Mouse (Mus musculus) hindbrain, embryonic 14.5 days (tissue): ENCODE data around the gene Stk24. TPM values are rescaled to one million over a fixed set of nuclear protein-coding genes. Genes with fewer than 3 reads are reported as not detected.

ENCODE experiments used
- ATAC-seq: fragments of 200-750 bp; cut with Nextera tagmentation; 2 replicates; pipeline ENCODE4 v1.8.0; 2017; ENCODE audit warnings: moderate number of reproducible peaks, mild to moderate bottlenecking, moderate TSS enrichment, moderate library complexity; ENCODE audit not compliant: low FRiP score
- DNase-seq: peaks from one replicate; pipeline ENCODE4 v3.0.0-alpha.2; 2015; ENCODE audit warnings: low spot score
- H3K27ac ChIP-seq: fragments of 300-500 bp; sonication (generic); 2 replicates; pipeline ENCODE4 v1.5.1; 2014; ENCODE audit warnings: mild to moderate bottlenecking, moderate library complexity
- H3K27me3 ChIP-seq: fragments of 300-500 bp; sonication (generic); 2 replicates; pipeline ENCODE4 v1.6.1; 2014; ENCODE audit warnings: mild to moderate bottlenecking, low read length, mixed read lengths; ENCODE audit not compliant: control insufficient read depth, insufficient read depth
- H3K36me3 ChIP-seq: fragments of 300-500 bp; sonication (generic); replicated peaks from 2 replicates; pipeline ENCODE4 v1.6.1; 2014; ENCODE audit not compliant: control insufficient read depth, insufficient read depth
- H3K4me1 ChIP-seq: fragments of 300-500 bp; sonication (generic); replicated peaks from 2 replicates; pipeline ENCODE4 v1.6.1; 2014; ENCODE audit warnings: antibody characterized with exemption, low read length, mixed read lengths; ENCODE audit not compliant: control insufficient read depth, insufficient read depth
- H3K4me2 ChIP-seq: fragments of 300-500 bp; sonication (generic); replicated peaks from 2 replicates; pipeline ENCODE4 v1.6.1; 2014; ENCODE audit warnings: mild to moderate bottlenecking, moderate library complexity
- H3K4me3 ChIP-seq: fragments of 300-500 bp; sonication (generic); replicated peaks from 2 replicates; pipeline ENCODE4 v1.5.1; 2014; ENCODE audit warnings: mild to moderate bottlenecking, low read length
- H3K9ac ChIP-seq: fragments of 300-500 bp; sonication (generic); 2 replicates; pipeline ENCODE4 v1.6.1; 2014
- H3K9me3 ChIP-seq: fragments of 300-500 bp; sonication (generic); 2 replicates; pipeline ENCODE4 v1.6.1; 2016; ENCODE audit warnings: low read length; ENCODE audit not compliant: control insufficient read depth
- WGBS: fragments of 180-500 bp; shearing (Covaris S2); extraction: QIAGEN DNeasy Blood & Tissue Kit; methylation state at CpG from one replicate; pipeline ENCODE4 v1.1.7; 2014; 5-methylcytosine and 5-hydroxymethylcytosine counted together
- polyA plus RNA-seq: library from polyadenylated mRNA; unstranded; fragments of >200 nt; fragmentation: Nextera tagmentation; extraction: Ambion mirVana; gene quantifications from 2 replicates; pipeline ENCODE4 v1.2.1, GENCODE M21; 2014

Gene Stk24
- polyA plus RNA-seq, 1 experiment from 2014 or later, result 23.1 TPM

GRCm38 (mm10) chr14:121239386-121239785 lies 140.4 kb downstream of the Stk24 start:
- ATAC-seq (no peak), DNase-seq (no peak)
- no peaks in the 10 kb centered on the region for H3K27me3 ChIP-seq
- H3K36me3 ChIP-seq, result peaks cover 51% of the 10 kb centered on the region
- H3K4me1 ChIP-seq, result no peaks in the 10 kb centered on the region
- H3K27ac ChIP-seq, result no peak overlapping the region
- H3K4me3 ChIP-seq, result no peak overlapping the region
- H3K4me2 ChIP-seq, result no peak overlapping the region
- no peak overlapping the region for H3K9ac ChIP-seq
- 86% methylated on average over 8 of the region's 8 CpGs for WGBS
- no peaks in the 10 kb centered on the region for H3K9me3 ChIP-seq

GRCm38 (mm10) chr14:121238727-121239126 lies 141.1 kb downstream of the Stk24 start:
- 95% methylated on average over 10 of the region's 10 CpGs for WGBS
- ATAC-seq (no peak), DNase-seq (no peak)
- Histone ChIP-seq H3K4me1 (no peaks in the 10 kb centered on the region), H3K27me3 (no peaks in the 10 kb centered on the region), H3K4me2 (no peak overlapping the region), H3K9me3 (no peaks in the 10 kb centered on the region), H3K9ac (no peak overlapping the region), H3K27ac (no peak overlapping the region), H3K4me3 (no peak overlapping the region), H3K36me3 (peaks cover 51% of the 10 kb centered on the region)

DNA sequence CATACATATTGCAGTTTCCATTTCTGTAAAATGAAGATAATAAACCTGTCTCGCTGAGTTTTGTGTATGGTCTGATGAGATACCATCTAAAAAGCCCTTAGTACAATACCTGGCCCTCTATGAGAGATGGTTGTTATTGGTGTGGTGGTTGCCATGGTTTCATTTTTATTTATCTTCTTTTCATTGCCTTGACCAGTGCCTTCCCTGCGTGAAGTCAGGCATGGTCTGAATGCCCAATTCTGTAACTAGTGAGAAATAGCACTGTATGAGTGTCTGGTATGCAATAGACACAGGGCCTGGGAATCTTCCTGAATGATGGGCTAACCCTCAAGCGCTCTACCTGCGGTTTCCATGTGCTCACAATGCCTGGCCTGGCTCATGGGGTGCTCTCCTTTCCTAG lies 143.1 kb downstream of the Stk24 start:
- Histone ChIP-seq H3K4me2 (no peak overlapping the region), H3K27me3 (no peaks in the 10 kb centered on the region), H3K4me3 (no peak overlapping the region), H3K9me3 (no peaks in the 10 kb centered on the region), H3K4me1 (no peaks in the 10 kb centered on the region), H3K9ac (no peak overlapping the region), H3K36me3 (peaks cover 54% of the 10 kb centered on the region), H3K27ac (no peak overlapping the region)
- no peak for DNase-seq
- ATAC-seq, result no peak
- whole genome bisulfite sequencing, result 68% methylated on average over 4 of the region's 4 CpGs

Other genes with a start within 250 kb of the Stk24 start
- not detected in 2 replicates for gene Slc15a1, start 125.2 kb upstream of the Stk24 start, polyA plus RNA-seq